Mouse (Mus musculus) left cerebral cortex, adult 8-10 months (tissue): ENCODE measurements at regions not wholly inside any gene's neighbourhood (a gene's known extent, or its start where the extent isn't known, plus 50 kb on each side); places are given as distances from the start of the nearest gene placed in this dataset.
"Not testable (repeated sequence)": the region's sequence is repeated elsewhere in the genome, so short reads cannot be mapped to it uniquely, and the experiment has no call there.

Experiments
- DNase-seq, 2 experiments: peaks; one replicate each; pipeline ENCODE4 v3.0.0; 2022; ENCODE audit warnings: low spot score in 2 of 2

- DNase-seq, result no peak
These were observed 58.8 kb downstream of the Emx2 start for GRCm38 (mm10) chr19:59516957-59517356.

DNA sequence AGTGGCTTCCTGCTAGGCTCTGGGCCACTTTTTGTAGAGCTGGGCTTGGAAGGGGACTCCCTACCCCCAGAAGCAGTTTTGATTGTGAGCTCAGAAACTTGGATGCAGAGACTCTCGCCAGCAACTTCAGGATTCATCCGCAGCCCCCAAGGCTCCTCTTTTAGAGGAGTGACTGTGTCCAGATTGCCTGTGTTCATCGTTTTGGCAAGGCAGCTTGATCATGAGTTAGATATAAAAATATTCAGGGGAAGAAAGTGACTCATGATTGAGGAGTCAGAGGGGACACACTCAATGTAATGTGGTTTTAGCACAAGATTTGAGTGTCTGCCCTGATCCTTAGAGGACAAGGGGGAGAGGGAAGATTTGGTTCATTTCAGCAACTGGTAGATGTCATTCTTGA, 61.0 kb downstream of the Emx2 start:
- DNase-seq, result peak in 1 of 2 experiments; percentile 23

- no peak for DNase-seq
These were observed 64.0 kb downstream of the Emx2 start for GRCm38 (mm10) chr19:59522176-59522575.

DNA sequence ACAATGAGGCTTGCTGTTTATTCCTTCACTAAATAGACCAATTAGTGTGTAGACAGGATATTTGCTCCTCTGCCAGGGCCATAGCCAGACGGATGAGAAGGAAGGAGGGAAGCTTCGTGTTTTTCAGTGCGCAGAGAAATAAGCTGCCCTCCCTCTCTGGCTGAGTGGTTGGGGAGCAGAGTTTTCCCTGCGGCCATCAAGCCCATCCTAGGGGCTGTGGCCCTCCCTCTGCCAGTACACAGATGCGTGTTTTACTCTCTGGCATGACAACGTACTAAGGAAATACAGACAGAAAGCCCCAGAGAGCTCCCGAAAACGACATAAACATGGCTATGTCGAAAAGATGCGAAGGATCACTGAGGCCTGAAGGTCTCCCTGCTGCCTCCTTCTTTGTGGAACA, 65.2 kb downstream of the Emx2 start:
- DNase-seq, result no peak

DNA sequence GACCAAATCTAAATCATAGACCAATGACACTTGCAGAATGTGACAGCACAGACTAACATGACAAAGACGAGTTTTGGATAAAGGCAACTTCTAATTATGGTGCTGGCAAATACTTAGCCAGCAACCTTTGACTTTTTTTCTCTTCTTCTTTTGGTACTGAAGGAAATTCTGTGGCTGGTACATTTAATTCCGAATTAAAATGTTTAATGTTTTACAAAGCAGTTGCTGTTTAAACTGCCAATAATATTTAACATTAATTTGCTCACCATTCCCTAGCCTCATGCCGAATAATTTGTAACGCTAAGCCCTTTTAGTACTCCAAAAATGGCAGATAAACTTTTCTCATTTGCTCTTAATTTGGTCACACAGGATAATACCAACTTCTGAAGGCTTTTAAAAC, 105.9 kb downstream of the Emx2 start:
- no peak for DNase-seq

- DNase-seq, result no peak
These were observed 110.7 kb downstream of the Emx2 start for GRCm38 (mm10) chr19:59568907-59569306.

- DNase-seq, result not testable (repeated sequence)
These were observed 111.4 kb downstream of the Emx2 start for GRCm38 (mm10) chr19:59569590-59569989.

DNA sequence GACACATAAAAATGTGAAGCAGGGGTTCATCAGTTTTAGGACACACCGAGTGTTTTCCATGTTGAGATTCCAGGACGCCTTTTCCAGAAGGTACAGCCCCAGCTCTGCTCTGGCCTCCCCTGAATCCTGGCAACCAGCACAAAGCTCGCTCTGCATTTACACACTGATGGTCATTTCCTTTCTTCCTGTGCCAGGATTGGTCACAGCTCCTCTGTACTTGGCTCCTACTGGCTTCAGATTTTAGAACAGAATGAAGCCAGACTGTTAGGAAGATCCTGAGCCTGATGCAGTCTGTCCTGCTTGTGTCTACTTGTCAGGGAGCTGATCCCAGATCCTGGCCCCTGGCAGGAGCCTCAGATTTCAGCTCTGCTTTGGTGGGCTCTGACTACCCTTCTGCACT, 116.2 kb downstream of the Emx2 start:
- DNase-seq, result no peak

GRCm38 (mm10) chr19:59577886-59578285, 119.7 kb downstream of the Emx2 start:
- no peak for DNase-seq

DNA sequence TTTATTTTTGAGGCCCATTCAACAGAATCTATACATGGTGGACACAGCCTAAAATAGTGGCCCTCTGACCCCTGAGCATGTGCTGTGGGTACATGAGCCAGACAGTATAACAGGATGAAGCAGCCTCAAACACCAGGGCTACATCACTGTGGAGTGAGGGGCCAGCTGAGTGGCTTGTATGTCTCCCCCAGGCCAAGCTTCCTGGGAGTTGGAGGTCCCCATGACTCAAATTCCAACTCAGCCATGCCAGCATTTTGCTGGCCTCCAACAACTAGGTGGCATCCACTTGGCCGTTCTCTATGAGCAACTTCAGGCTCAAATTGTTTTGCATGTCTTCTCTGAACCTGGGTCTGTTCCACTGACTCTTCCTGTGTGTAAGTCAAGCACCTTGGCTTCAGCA, 121.5 kb downstream of the Emx2 start:
- no peak for DNase-seq

DNA sequence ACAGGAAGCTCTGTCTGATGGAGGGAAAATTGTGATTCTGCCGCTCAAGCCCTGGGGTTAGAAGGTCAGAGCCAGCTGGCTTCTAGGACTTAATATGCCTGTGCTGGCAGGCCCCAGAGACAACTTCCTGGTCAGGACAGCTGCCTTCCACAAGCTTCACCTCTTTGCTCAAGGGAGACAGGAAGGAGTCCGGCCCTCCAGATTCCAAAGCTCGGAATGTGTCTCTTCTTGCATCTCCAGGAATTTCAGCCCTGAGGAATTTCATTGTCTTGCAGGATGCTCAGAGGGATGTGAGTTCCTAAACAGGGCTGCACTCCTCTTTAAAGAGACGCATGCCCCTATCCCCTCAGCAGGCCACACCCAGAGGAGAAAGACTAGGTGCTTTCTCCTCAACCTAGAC, 127.7 kb downstream of the Emx2 start:
- DNase-seq, result no peak

- DNase-seq, result no peak
These were observed 129.1 kb downstream of the Emx2 start for GRCm38 (mm10) chr19:59587303-59587702.

DNA sequence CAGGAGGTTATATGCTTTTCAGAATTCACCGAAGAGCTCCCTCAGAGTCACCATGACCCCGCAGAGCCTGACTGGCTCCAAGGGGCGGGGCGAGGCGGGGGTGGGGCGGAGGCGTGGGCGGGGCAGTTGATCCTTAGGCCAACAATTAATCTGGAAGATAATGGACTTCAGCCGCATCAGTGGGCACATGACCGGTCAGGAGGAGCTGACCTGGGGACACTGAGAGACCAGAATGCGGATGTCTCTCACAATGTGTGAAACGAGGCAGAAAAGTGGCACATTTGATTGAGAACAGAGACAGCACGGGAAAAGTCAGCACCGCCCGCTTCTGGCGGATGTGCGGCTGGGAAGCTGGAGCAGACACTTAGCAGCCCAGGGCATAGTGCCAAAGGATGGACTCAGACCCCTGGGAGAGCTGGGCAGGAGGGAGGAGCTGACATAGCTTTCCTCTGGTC, 129.9 kb downstream of the Emx2 start:
- no peak for DNase-seq

- DNase-seq, result no peak
These were observed 131.8 kb downstream of the Emx2 start for GRCm38 (mm10) chr19:59590021-59590420.

DNA sequence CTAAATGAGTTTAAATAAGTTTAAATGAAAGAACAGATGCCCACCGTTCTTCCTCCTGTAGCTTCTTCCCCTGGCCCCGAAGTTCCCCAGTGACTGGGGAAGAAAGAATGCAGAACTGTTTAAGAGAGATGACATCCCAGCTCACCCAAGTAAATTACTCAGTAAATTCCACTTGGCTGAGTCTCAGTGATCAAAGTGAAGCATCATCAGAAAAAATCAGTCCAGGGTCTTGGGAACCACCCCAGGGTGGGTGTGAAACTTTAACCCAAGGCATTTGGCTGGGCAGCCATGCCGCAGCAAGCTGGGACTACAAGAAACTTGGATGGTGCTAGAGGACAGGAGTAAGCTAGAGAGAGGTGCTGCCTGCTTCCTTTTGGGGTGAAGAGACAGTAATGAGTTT, 133.9 kb downstream of the Emx2 start:
- DNase-seq, result no peak

GRCm38 (mm10) chr19:59624288-59624795, 166.2 kb downstream of the Emx2 start:
- no peak for DNase-seq

GRCm38 (mm10) chr19:59627681-59628080, 169.5 kb downstream of the Emx2 start:
- DNase-seq, result no peak

GRCm38 (mm10) chr19:59628296-59629160, 170.4 kb downstream of the Emx2 start:
- no peak for DNase-seq

GRCm38 (mm10) chr19:59629161-59629445, 170.9 kb downstream of the Emx2 start:
- no peak for DNase-seq

GRCm38 (mm10) chr19:59630095-59630494, 171.9 kb downstream of the Emx2 start:
- DNase-seq, result no peak

DNA sequence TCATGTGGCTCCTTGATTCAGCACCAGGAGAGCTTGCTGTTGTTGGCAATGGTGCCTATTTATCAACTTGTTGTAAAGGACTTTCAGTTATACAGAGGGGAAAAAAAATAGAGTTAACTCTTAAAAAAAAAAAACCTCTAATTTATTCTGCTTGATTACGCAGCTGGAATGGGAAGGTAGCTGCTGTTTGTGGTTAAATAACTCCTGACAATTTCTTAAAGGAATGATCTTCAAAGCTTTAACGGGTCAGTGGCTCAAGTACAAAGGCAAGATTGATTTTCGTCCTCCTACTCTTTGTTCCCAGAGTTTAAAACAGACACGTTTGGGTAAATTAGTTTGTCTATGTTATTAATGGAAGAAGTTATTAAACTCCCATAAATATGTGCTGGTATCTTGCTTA, 172.5 kb downstream of the Emx2 start:
- no peak for DNase-seq

DNA sequence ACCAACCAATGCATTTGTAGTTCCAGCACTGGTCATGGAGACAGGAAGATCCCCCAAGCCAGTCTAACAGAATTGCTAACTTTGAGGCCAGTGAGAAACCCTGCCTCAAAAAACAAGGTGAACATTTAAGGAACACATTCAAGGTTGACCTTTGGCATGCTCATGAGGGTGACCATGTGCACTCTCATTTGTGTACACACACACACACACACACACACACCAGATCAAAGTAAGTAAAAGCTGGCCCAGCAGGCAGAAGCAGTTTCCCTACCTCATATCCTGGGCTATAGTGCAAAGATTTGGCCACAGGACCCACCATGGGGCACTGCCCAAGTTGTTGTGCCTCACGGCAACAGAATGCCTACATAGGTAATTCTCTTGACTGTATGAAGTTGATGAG, 173.4 kb downstream of the Emx2 start:
- DNase-seq, result no peak

DNA sequence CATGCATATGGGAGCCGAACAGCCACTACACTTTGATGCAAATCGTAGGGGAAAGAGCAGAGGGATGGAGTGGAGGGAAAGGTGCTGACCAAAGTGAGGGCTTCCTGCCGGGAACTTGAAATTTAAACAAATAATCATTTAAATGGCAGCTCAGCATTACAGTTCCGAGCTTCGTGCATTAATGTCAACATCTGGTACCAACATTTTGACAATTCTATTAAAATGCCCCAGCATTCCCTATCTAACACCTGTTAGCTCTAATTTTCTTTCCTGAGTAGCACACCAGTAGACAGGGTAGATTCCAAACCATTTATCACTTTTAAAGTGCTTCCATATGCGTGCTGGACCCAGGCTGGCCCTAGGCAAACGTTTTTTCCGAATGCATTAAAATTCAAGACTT, 178.1 kb downstream of the Emx2 start:
- no peak for DNase-seq
